Mouse (Mus musculus): ENCODE data around the gene Pwwp2b.

The Pwwp2b gene

GRCm38 (mm10) chr7:139224725-139225124, 23.6 kb upstream of the Pwwp2b start:
- DNase-seq, result no peak

DNA sequence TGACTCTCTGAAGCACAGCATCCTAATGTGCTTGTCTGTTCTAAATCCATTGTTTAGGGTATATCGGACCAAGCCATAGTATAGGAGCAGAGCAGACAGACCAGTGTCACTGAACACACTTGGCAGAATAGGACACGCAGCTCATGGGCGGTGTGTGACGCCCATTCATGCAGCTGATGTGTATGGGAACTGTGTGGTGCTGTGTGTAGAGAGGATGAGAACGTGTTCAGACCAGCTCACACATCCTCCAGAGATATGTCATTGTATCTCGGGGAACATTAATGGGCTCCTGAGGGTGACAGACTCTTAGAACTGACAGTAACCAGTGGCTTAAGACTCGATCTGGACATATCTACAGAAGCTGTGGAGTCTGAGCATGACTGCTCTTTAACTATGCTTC, 21.9 kb upstream of the Pwwp2b start:
- no peak for DNase-seq

DNA sequence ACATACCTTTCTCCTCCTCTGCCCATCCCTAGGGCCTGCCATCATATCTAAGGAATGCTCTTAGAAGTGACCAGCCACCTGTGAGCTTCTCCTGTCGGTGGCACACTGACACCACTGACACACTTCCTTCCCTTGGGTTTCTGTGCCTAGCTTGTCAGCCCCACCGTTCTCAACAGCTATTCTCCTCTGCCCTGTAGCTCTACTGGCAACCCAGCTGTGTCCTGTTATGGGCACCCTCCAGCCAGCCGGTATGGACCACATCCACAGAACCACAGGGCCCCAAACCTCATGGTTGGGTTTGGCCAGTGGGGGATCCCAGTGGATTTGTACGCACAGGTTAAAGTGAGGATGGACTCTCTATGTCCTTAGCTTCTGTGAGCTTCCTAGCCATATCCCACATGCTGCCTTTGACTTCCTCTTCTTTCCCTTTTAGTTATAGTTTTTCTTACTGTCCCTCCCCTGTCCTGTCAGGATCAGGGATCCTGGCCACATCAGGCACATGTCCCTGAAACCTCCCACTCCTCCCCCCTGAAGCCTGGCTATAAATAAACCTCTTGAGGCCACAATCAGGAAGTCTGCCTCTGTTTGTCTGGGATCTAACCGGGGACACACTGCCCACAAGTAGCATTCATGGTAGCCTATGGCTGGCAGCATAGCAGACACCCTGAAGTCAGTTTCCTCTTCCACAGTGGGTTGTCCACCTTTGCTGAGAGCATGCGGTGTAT, 19.7 kb upstream of the Pwwp2b start:
- no peak for DNase-seq

GRCm38 (mm10) chr7:139229837-139230236, 18.4 kb upstream of the Pwwp2b start:
- peak; percentile 58 to 62 for DNase-seq

DNA sequence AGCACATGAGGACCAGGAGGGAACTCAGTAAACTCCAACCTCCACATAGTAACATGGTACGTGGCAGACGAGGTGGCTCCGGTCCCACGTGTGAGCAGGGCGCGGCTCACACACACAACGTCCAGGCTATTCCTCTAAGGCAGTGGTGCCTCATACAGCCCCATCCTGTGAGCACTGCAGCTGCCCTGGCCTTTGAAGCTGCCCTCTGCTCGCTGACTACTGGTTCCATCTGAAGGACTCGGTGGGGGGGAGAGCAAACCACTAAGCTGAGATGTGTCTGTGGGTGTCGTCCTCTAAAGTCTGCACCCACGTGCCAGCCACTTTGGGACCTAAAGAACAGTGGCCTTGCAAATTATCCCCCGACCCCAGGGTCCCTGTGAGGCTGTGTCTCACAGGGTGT, 18.0 kb upstream of the Pwwp2b start:
- no peak for DNase-seq

GRCm38 (mm10) chr7:139233714-139234113, 14.6 kb upstream of the Pwwp2b start:
- DNase-seq, result peak; percentile 95

- peak; percentile 59 to 69 for DNase-seq
Measured at GRCm38 (mm10) chr7:139234426-139235188, 13.7 kb upstream of the Pwwp2b start.

DNA sequence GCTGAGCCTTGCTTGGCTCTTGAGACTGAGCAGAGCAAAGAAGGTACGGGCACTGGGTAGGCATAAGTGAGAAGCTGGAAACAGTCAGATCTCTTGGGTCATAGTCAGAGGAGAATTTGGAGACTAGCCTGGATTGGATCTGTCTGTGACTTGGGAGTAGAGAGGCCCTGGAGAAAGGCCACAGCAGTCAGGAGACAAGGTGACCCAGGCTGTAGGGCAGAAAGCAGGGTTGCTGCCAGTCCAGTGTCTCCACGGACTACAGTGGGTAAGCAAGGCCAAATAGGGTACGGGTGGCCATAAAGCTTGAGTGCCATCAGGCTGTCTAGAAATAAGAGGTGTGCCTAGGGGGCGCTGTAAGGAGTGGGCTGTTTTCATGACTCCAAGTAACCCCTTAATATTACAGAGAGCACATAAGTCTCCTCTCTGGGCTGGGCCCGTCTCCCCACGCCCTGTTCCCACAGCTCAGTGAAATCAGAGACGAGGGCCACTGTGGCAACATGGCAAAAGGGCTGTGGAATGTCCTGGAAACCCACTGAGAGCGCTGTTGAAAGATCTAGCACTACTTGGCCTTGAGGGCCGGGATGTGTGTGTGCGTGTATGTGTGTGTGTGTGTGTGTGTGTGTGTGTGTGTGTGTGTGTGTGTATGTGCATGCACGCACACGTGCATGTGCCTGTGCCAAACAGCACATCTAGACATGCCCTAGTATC, 12.5 kb upstream of the Pwwp2b start:
- DNase-seq, result no peak

- DNase-seq, result no peak
Measured at GRCm38 (mm10) chr7:139239432-139239831, 8.8 kb upstream of the Pwwp2b start.

GRCm38 (mm10) chr7:139246086-139246485, 2.2 kb upstream of the Pwwp2b start:
- DNase-seq, result no peak

DNA sequence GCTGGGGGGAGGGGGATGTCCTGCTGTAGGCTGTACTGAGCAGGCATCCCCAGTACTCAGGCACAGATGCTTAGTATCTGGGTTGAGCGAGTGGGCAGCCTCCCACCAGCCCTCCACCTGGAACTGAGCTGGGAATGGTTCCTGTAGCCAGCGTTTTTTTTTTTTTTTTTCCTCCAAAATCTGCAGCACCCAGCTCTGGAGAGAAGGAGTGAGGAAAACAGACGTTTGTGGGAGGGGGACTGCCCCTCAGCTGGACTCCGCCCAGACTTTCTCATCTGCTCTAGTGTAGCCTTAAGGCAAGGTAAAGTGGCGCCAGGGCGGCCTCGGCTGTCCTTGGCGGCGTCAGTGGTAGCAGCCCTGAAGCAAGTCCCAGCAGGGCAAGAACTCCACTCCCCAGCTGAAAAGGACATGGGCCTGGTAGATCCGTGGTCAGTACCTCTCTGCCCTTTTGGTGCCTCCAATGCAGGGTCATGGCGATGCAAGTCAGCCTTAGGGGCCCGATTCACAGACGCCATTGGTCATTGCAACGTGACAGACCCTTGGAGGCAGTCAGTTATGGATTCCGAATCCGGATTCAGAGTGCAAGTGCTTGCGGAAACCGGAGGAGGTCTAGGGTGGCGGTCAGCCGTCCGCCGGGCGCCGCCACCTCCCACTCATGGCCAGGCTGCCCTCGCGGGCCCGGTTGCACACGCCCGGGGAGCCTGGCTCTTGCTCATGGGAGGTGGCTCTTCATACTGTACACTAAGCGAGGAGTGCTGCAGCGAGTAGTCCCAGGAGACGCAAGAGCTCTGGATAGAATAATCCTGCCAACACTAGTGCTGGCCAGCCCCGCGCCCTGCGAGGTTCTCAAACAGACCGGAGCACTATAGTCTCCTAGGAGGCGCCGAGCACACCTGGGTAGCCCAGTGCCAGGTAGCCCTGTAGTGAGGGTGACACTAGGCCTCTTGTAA, 1.1 kb upstream of the Pwwp2b start:
- DNase-seq, result peak; percentile 51 to 56

DNA sequence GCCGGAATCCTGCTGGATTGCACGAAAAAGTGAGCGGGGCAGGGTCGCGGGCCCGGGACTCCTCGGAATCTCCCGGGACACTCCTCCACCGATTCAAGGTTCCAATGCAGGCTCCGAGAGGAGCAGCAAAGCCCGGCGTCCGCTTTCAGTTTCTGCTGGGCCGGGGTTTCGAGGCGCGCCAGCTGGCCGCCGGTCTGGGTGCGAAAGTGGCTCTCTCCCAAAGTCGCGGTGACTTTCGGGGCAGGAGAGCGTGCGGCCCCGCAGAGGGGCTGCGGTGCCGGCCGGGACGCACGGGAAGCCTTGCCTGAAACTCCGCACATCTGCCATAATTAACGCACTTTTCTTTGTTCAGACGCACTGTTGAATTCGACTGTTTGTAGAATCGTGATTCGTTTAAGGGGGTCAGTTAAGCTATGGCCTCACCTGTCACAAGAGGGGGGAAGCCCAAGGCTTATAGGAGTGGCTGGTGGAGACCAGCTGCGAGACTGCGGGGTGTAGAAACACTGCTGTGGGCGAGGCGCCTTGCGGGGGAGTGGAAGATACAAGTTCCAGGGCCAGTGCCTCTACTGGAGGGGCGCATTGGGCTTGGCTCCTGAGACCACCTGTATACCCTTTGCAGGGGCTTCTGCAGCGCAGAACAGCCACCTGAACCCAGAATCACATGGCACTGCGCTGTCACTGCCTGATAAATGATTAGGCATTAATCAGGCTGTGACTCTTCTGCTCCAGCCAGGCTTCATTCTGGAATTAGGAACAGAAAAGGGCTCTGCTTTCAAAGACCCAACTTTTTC, 528 bp downstream of the Pwwp2b start:
- peak; percentile 53 to 55 for DNase-seq

GRCm38 (mm10) chr7:139249406-139250210, 1.3 kb downstream of the Pwwp2b start:
- DNase-seq, result no peak

DNA sequence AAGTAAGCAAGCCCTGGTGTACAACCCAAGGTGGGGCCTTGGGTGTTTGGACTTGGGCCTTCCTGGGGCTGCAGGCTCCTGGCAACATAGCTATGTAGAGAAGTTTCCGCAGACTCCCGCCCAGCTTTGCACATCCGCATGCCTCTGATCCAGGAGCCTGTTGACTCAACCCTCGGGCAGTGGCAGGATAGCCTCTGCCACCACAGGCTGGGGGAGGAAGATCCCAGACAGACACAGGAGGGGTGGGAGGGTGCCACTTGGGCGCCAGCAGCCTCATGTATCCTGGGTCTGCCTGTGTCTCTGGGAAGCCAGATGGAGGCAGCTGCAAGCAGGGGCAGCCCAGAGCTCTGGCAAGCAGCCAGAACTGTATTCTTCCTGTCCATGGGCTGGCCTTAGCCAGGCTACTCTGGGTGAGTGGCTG, 3.6 kb downstream of the Pwwp2b start:
- DNase-seq, result peak; percentile 73 to 75

DNA sequence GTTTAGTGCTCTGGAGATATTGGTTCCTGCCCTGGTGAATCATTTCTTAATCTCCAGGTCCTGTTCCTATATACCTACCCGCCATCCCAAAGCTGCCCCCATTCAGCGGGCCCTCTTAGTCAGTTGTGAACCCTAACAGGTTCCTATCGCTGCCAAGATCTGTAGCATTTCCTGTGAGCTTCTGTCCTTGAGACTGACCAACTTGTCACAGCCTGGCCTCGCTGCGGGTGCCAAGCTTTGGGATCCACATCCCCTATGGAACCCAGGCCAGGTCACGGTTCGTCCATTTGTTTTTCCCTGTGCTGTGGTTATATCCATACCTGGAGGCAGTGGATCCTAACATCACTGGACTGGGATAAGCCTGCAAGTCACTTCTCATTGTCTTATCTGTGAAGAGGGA, 4.3 kb downstream of the Pwwp2b start:
- no peak for DNase-seq

DNA sequence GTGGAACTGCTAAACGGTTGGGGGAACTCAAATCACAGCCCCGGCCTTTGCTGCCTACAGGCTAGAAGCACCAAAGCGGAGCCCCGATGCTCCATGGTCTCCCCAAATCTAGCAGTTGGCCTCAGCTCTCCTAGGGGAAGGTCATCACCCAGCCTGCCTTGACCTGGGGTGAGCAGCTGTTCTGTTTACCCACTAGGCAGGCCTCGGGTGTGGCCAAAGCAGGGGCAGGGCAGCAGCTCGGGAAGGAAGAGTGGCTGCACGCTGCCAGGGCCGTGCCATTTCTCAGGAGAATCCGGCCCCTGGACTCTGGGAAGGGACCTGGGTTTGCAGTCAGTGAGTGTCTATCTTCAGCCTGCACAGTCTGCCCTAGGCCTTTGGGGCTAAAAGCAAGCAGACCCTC, 4.7 kb downstream of the Pwwp2b start:
- DNase-seq, result no peak

DNA sequence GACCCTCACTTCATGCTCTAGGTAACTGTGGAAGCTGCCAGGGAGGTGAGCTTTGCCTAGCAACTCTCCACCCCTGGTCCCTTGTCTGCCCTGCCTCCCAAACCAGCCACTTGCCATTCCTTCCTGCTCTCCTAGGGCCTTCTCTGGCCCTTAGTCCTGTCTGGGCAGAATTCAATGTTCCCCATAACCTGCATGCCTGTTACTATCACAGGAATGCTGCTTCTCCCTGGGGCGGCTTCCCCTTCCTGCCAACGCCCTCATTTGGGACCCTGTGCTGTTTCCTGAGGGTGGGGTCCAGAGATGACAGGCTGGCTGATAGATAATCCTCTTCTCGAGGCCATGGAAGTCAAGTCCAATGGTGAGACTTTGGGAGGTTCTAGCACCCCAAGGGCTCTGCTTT, 5.2 kb downstream of the Pwwp2b start:
- DNase-seq, result no peak

DNA sequence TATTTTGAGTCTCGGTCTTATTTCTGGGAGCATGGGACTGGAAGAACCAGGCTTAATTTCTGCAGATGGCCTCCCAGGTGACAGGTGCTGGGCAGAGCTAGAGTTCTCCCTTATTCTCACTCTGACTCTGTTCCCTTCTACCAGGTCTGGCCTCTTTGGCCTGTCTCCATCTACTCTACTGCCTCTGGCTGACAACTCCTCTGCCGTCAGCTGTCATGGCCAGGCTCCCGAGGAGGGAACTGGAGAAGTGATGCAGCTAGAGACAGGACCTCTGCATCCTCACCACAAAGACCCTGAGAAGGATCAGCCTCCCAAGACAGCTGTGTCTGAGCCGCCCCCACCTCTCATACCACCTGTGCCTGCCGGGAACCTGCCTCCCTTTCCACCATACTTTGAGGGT, 6.3 kb downstream of the Pwwp2b start:
- peak in 1 of 2 experiments; percentile 37 for DNase-seq

DNA sequence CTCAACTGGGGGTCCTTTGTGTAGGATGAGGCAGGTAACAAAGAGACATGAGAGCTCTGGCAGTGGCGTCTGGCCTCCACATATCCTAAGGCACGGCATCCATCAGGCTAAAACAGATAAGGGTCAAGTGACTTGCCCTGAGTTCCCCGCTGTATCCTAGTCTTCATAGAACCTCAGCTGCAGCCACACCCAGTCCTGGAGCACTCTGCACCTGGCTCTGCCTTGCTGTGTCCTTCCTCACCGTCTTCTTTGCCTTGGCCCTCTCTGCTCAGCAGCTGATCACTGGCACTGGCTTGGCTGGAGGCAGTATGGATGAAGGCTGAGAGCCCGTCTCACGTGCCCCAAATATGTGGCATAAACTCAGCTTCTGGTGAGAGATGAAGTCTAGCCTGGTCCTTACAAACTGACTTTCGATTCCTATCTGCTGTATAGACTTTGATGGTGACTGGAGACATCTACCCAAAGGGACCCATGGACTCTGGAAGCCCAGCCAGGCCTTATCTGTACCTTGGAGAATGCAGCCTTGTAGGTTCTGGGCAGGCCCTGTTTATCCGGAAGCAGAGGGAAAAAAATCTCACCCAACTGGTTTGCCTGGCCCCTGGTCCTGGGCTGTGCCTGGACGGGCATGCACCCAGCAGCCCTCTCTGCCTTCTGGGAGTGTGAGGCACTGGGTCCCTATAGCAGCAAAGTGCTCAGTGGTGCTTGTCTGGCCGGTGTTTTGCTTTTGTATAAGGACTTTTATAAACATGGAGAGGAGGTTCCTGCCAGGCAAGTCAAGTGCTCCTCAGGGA, 9.7 kb downstream of the Pwwp2b start:
- DNase-seq, result no peak

GRCm38 (mm10) chr7:139264337-139264736, 16.1 kb downstream of the Pwwp2b start:
- peak in 1 of 2 experiments; percentile 39 for DNase-seq
